Mouse (Mus musculus) CH12.LX (cell line): Measurements from ENCODE around the gene Fa2h. TPM values are rescaled to one million over a fixed set of nuclear protein-coding genes. Genes with fewer than 3 reads are reported as not detected.

Source experiments
- DNase-seq: peaks from one replicate; pipeline ENCODE4 v3.0.0-alpha.2; 2013; ENCODE audit errors: extremely low read depth
- H3K27ac ChIP-seq: 2 replicates; pipeline ENCODE4 v1.5.1; 2012; ENCODE audit warnings: low read depth, mild to moderate bottlenecking, control low read depth, moderate library complexity; ENCODE audit not compliant: insufficient read depth
- H3K27me3 ChIP-seq: replicated peaks from 2 replicates; pipeline ENCODE3; 2012; ENCODE audit warnings: inconsistent platforms
- H3K36me3 ChIP-seq, 2 experiments: replicated peaks in 1 of 2; 2 replicates each; pipeline versions ENCODE3 to v1.6.1; 2012; ENCODE audit warnings: inconsistent platforms in 1 of 2, low read length in 1 of 2, mild to moderate bottlenecking in 1 of 2, mixed read lengths in 1 of 2, moderate library complexity in 1 of 2; ENCODE audit not compliant: control insufficient read depth in 1 of 2, insufficient read depth in 1 of 2
- H3K4me1 ChIP-seq, 2 experiments: 2 replicates each; pipeline ENCODE4 v1.6.1; 2012; ENCODE audit warnings: inconsistent platforms in 1 of 2, moderate library complexity in 1 of 2; ENCODE audit not compliant: insufficient read depth in 2 of 2, control insufficient read depth in 1 of 2
- H3K4me2 ChIP-seq: 2 replicates; pipeline ENCODE4 v1.6.1; 2012; ENCODE audit warnings: low read depth, mild to moderate bottlenecking, control low read depth; ENCODE audit not compliant: poor library complexity, insufficient read depth, severe bottlenecking
- H3K4me3 ChIP-seq, 3 experiments: fragments of 150-350 bp in 1 of 3; sonication (generic) in 1 of 3; replicated peaks in 1 of 3; 2 replicates each; pipeline versions ENCODE3 to v1.5.1; 2011 to 2012; ENCODE audit warnings: low read depth in 2 of 3, low read length in 2 of 3, mild to moderate bottlenecking in 2 of 3, moderate library complexity in 2 of 3, control low read depth in 1 of 3, improper control_type of control experiment in 1 of 3, inconsistent platforms in 1 of 3, mixed read lengths in 1 of 3; ENCODE audit not compliant: poor library complexity in 1 of 3
- H3K79me2 ChIP-seq: replicated peaks from 2 replicates; pipeline ENCODE4 v1.6.1; 2012; ENCODE audit warnings: mild to moderate bottlenecking, moderate library complexity; ENCODE audit not compliant: control insufficient read depth, poor library complexity, insufficient read depth, severe bottlenecking; ENCODE audit errors: extremely low read depth
- H3K9ac ChIP-seq: 2 replicates; pipeline ENCODE4 v1.6.1; 2012; ENCODE audit warnings: low read depth, mild to moderate bottlenecking, control low read depth, moderate library complexity; ENCODE audit not compliant: insufficient read depth
- H3K9me3 ChIP-seq: replicated peaks from 2 replicates; pipeline ENCODE3; 2012; ENCODE audit warnings: low read length, inconsistent platforms, mixed read lengths
- BHLHE40 ChIP-seq: IDR thresholded peaks from 2 replicates; pipeline ENCODE4 v1.6.1; 2011; ENCODE audit warnings: mild to moderate bottlenecking, low read depth, low read length, improper control_type of control experiment
- CHD1 ChIP-seq: IDR thresholded peaks from 2 replicates; pipeline ENCODE4 v1.6.1; 2012; ENCODE audit warnings: low read depth, low read length, improper control_type of control experiment, inconsistent platforms
- CHD2 ChIP-seq: IDR thresholded peaks from 2 replicates; pipeline ENCODE4 v1.6.1; 2011; ENCODE audit warnings: low read length, improper control_type of control experiment
- EP300 ChIP-seq: IDR thresholded peaks from 2 replicates; pipeline ENCODE4 v1.6.1; 2011; ENCODE audit warnings: low read length, improper control_type of control experiment
- ETS1 ChIP-seq: conservative IDR thresholded peaks from 2 replicates; pipeline ENCODE4 v1.6.1; 2012; ENCODE audit warnings: low read depth, mild to moderate bottlenecking, inconsistent platforms, low read length, improper control_type of control experiment, moderate library complexity
- HCFC1 ChIP-seq: IDR thresholded peaks from 2 replicates; pipeline ENCODE4 v1.6.1; 2012; ENCODE audit warnings: low read depth, mild to moderate bottlenecking, inconsistent platforms, low read length, improper control_type of control experiment
- IRF4 ChIP-seq: IDR thresholded peaks from 2 replicates; pipeline ENCODE4 v1.6.1; 2014; ENCODE audit warnings: low read depth, mild to moderate bottlenecking, inconsistent platforms, low read length, improper control_type of control experiment
- JUN ChIP-seq: IDR thresholded peaks from 2 replicates; pipeline ENCODE4 v1.6.1; 2011; ENCODE audit warnings: low read depth, mild to moderate bottlenecking, low read length, improper control_type of control experiment, moderate library complexity; ENCODE audit not compliant: insufficient read depth
- JUND ChIP-seq: conservative IDR thresholded peaks from 2 replicates; pipeline ENCODE4 v1.6.1; 2011; ENCODE audit warnings: low read depth, low read length, improper control_type of control experiment
- MAX ChIP-seq: IDR thresholded peaks from 2 replicates; pipeline ENCODE4 v1.6.1; 2011; ENCODE audit warnings: low read length, improper control_type of control experiment
- MEF2A ChIP-seq: IDR thresholded peaks from 2 replicates; pipeline ENCODE4 v1.6.1; 2014; ENCODE audit warnings: low read depth, mild to moderate bottlenecking, inconsistent platforms, low read length, improper control_type of control experiment, borderline replicate concordance
- MXI1 ChIP-seq: IDR thresholded peaks from 2 replicates; pipeline ENCODE4 v1.6.1; 2011; ENCODE audit warnings: mild to moderate bottlenecking, low read depth, low read length, improper control_type of control experiment
- MYC ChIP-seq: IDR thresholded peaks from 2 replicates; pipeline ENCODE4 v1.6.1; 2011; ENCODE audit warnings: low read depth, mild to moderate bottlenecking, improper control_type of control experiment, low read length
- POLR2A ChIP-seq: IDR thresholded peaks from 2 replicates; pipeline ENCODE4 v1.6.1; 2011; ENCODE audit warnings: low read depth, mild to moderate bottlenecking, improper control_type of control experiment, low read length
- POLR2AphosphoS2 ChIP-seq: IDR thresholded peaks from 2 replicates; pipeline ENCODE4 v1.6.1; 2011; ENCODE audit warnings: low read depth, low read length, improper control_type of control experiment
- RAD21 ChIP-seq: IDR thresholded peaks from 2 replicates; pipeline ENCODE4 v1.6.1; 2011; ENCODE audit warnings: low read depth, mild to moderate bottlenecking, low read length, improper control_type of control experiment, moderate library complexity
- RCOR1 ChIP-seq: conservative IDR thresholded peaks from 2 replicates; pipeline ENCODE4 v1.6.1; 2012; ENCODE audit warnings: low read depth, mild to moderate bottlenecking, inconsistent platforms, low read length, improper control_type of control experiment
- SMC3 ChIP-seq: IDR thresholded peaks from 2 replicates; pipeline ENCODE4 v1.6.1; 2011; ENCODE audit warnings: low read depth, low read length, improper control_type of control experiment
- USF1 ChIP-seq: IDR thresholded peaks from 2 replicates; pipeline ENCODE4 v1.6.1; 2014; ENCODE audit warnings: low read depth, mild to moderate bottlenecking, inconsistent platforms, low read length, improper control_type of control experiment
- USF2 ChIP-seq: conservative IDR thresholded peaks from 2 replicates; pipeline ENCODE4 v1.6.1; 2011; ENCODE audit warnings: low read depth, low read length, improper control_type of control experiment
- ZC3H11A ChIP-seq: IDR thresholded peaks from 2 replicates; pipeline ENCODE4 v1.6.1; 2012; ENCODE audit warnings: low read depth, mild to moderate bottlenecking, inconsistent platforms, low read length, improper control_type of control experiment
- ZKSCAN1 ChIP-seq: IDR thresholded peaks from 2 replicates; pipeline ENCODE4 v1.6.1; 2012; ENCODE audit warnings: low read depth, inconsistent platforms, low read length, improper control_type of control experiment, borderline replicate concordance
- ZMIZ1 ChIP-seq: IDR thresholded peaks from 2 replicates; pipeline ENCODE4 v1.6.1; 2012; ENCODE audit warnings: low read depth, mild to moderate bottlenecking, inconsistent platforms, low read length, improper control_type of control experiment
- dilution Hi-C: fragments of 300-500 bp; cut with MboI; formaldehyde crosslinking; loops from 2 replicates; pipeline ENCODE4 v1.14.3; 2020; ENCODE audit warnings: low sequenced_read_pairs; ENCODE audit not compliant: extremely low pct_unique_long_range_greater_than_20kb, extremely low pct_ligation_motif_present
- in situ Hi-C: fragments of 300-500 bp; cut with MboI; formaldehyde crosslinking; loops from 3 replicates; pipeline ENCODE4 v1.14.3; 2019; ENCODE audit warnings: low sequenced_read_pairs, low pct_ligation_motif_present, low pct_unique_long_range_greater_than_20kb, mixed read lengths
- polyA plus RNA-seq: library from polyadenylated mRNA; unstranded; fragments of >175 nt; gene quantifications from 2 replicates; pipeline ENCODE4 v1.2.1, GENCODE M21; 2012; ENCODE audit warnings: low read depth; ENCODE audit not compliant: insufficient read length
- total RNA-seq, 2 experiments: library from RNA; depleted of rRNA; stranded (reverse); fragments of 300-350 nt in 1 of 2; fragments of >200 nt in 1 of 2; gene quantifications; 2 replicates each; pipeline ENCODE4 v1.2.3; 2012 to 2014

The Fa2h gene
- total and polyA plus RNA-seq, 3 experiments, result 0.08 TPM; not detected in 2

GRCm38 (mm10) chr8:111389581-111389980 lies 4.0 kb downstream of the Fa2h start:
- Histone ChIP-seq H3K79me2 (no peaks in the 10 kb centered on the region), H3K27me3 (peaks cover 92% of the 10 kb centered on the region), H3K36me3 (no peaks in the 10 kb centered on the region), H3K27ac (no peak overlapping the region), H3K9me3 (no peaks in the 10 kb centered on the region), H3K4me3 (no peak overlapping the region), H3K9ac (no peak overlapping the region), H3K4me2 (peak overlapping the region; percentile 12; the same call in 1 of the 2 replicates), H3K4me1 (peaks cover 3 to 6% of the 10 kb centered on the region in 2 experiments; a peak in 2 of 4 replicates)
- in situ Hi-C loops (no loop called here), dilution Hi-C loops (no loop called here)
- DNase-seq, result no peak
- TF ChIP-seq POLR2A, result no peak
- no peak for TF ChIP-seq ZC3H11A
- TF ChIP-seq ZKSCAN1, result no peak
- TF ChIP-seq SMC3, result no peak
- TF ChIP-seq ETS1, result no peak
- TF ChIP-seq USF2, result no peak
- no peak for TF ChIP-seq JUN
- no peak for TF ChIP-seq MYC
- TF ChIP-seq HCFC1, result no peak
- TF ChIP-seq EP300, result no peak
- no peak for TF ChIP-seq RCOR1
- no peak for TF ChIP-seq MEF2A
- no peak for TF ChIP-seq JUND
- no peak for TF ChIP-seq IRF4
- no peak for TF ChIP-seq RAD21
- no peak for TF ChIP-seq USF1
- TF ChIP-seq CHD2, result no peak
- no peak for TF ChIP-seq MXI1
- no peak for TF ChIP-seq BHLHE40

- Histone ChIP-seq H3K9ac (no peak overlapping the region), H3K27me3 (peaks cover 87% of the 10 kb centered on the region), H3K9me3 (peaks cover 4% of the 10 kb centered on the region), H3K27ac (no peak overlapping the region), H3K4me2 (no peak overlapping the region), H3K4me3 (no peak overlapping the region), H3K36me3 (no peaks in the 10 kb centered on the region), H3K79me2 (no peaks in the 10 kb centered on the region), H3K4me1 (no peaks in the 10 kb centered on the region)
- TF ChIP-seq MYC (no peak), CHD1 (no peak), ZMIZ1 (no peak), SMC3 (no peak), ZKSCAN1 (no peak), MAX (no peak), POLR2AphosphoS2 (no peak), EP300 (no peak), RCOR1 (no peak), USF1 (no peak), JUN (no peak), CHD2 (no peak)
- dilution Hi-C loops (no loop called here), in situ Hi-C loops (no loop called here)
- no peak for DNase-seq
Observed at GRCm38 (mm10) chr8:111385915-111386314, 7.7 kb downstream of the Fa2h start.
